ENCODE assay signal across 19 mouse cellular contexts in genomic region chr3:104274718-104275302, GRCm38 (mm10).
"Had no signal": no experiment of that assay in that cellular context is flagged by ENCODE, and none has a peak within 500 bp of the region (broad histone marks: within the 10 kb centered on the region; RNA-seq: fewer than 3 reads in every experiment).

No protein-coding gene starts in this region.

- H3K27me3 ChIP-seq: liver, embryonic 13.5 days; liver, embryonic 15.5 days; lung, embryonic 15.5 days; megakaryocyte, embryonic 14.5 days; midbrain, embryonic 12.5 days; stomach, embryonic 15.5 days had no signal

- H3K36me3 ChIP-seq: liver, embryonic 13.5 days; liver, embryonic 15.5 days; lung, embryonic 15.5 days; midbrain, embryonic 12.5 days; stomach, embryonic 15.5 days had no signal

- H3K9ac ChIP-seq: liver, embryonic 13.5 days; liver, embryonic 15.5 days; liver, postnatal 0 days; lung, embryonic 15.5 days; midbrain, embryonic 12.5 days; stomach, embryonic 15.5 days had no signal

- DNase-seq: liver, embryonic 13.5 days; liver, postnatal 0 days; lung, adult 2 months; lung, postnatal 14 days; lung, postnatal 36 days; right cerebral cortex, adult 18-20 months; thymus, adult 2 months; thymus, postnatal 25 days; thymus, postnatal 4 days had no signal

- H3K4me3 ChIP-seq: liver, embryonic 13.5 days; liver, embryonic 15.5 days; lung, embryonic 15.5 days; megakaryocyte, embryonic 14.5 days; midbrain, embryonic 12.5 days; stomach, embryonic 15.5 days had no signal

- H3K9me3 ChIP-seq: liver, embryonic 13.5 days; liver, embryonic 15.5 days; lung, embryonic 15.5 days; megakaryocyte, embryonic 14.5 days; midbrain, embryonic 12.5 days; stomach, embryonic 15.5 days had no signal

- H3K4me2 ChIP-seq: liver, embryonic 11.5 days; liver, embryonic 13.5 days; liver, embryonic 15.5 days; lung, embryonic 15.5 days; midbrain, embryonic 12.5 days; stomach, embryonic 15.5 days had no signal

- ATAC-seq: liver, postnatal 0 days; lung, postnatal 0 days; midbrain, embryonic 16.5 days had no signal

- H3K4me1 ChIP-seq: liver, embryonic 13.5 days; lung, embryonic 15.5 days; megakaryocyte, embryonic 14.5 days; stomach, embryonic 15.5 days had no signal

- H3K27ac ChIP-seq: liver, embryonic 13.5 days; liver, embryonic 15.5 days; lung, embryonic 15.5 days; macrophage; midbrain, embryonic 12.5 days; stomach, embryonic 15.5 days; stomach, postnatal 0 days had no signal
